Mouse (Mus musculus) heart, embryonic 16.5 days (tissue): ENCODE data around the gene Gm28048. TPM values are rescaled to one million over a fixed set of nuclear protein-coding genes. Genes with fewer than 3 reads are reported as not detected.

Source experiments
- ATAC-seq: fragments of 200-750 bp; cut with Nextera tagmentation; replicated peaks from 2 replicates; pipeline ENCODE4 v1.8.0; 2017; ENCODE audit warnings: moderate number of reproducible peaks; ENCODE audit not compliant: insufficient read depth, low FRiP score; ENCODE audit errors: extremely low read depth
- H3K27ac ChIP-seq: fragments of 300-500 bp; sonication (generic); 2 replicates; pipeline ENCODE4 v1.5.1; 2014; ENCODE audit warnings: mild to moderate bottlenecking, low read length, control low read depth, moderate library complexity
- H3K27me3 ChIP-seq: fragments of 300-500 bp; sonication (generic); 2 replicates; pipeline ENCODE4 v1.6.1; 2014; ENCODE audit warnings: low read length, mixed read lengths; ENCODE audit not compliant: control insufficient read depth, insufficient read depth
- H3K36me3 ChIP-seq: fragments of 300-500 bp; sonication (generic); 2 replicates; pipeline ENCODE4 v1.6.1; 2014; ENCODE audit not compliant: control insufficient read depth, insufficient read depth
- H3K4me1 ChIP-seq: fragments of 300-500 bp; sonication (generic); 2 replicates; pipeline ENCODE4 v1.6.1; 2014; ENCODE audit warnings: low read length, mixed read lengths; ENCODE audit not compliant: control insufficient read depth, insufficient read depth
- H3K4me2 ChIP-seq: fragments of 300-500 bp; sonication (generic); 2 replicates; pipeline ENCODE4 v1.6.1; 2014; ENCODE audit warnings: low read depth, mild to moderate bottlenecking, control low read depth, low read length
- H3K4me3 ChIP-seq: fragments of 300-500 bp; sonication (generic); 2 replicates; pipeline ENCODE4 v1.5.1; 2014; ENCODE audit warnings: mild to moderate bottlenecking, control low read depth, low read length
- H3K9ac ChIP-seq: fragments of 300-500 bp; sonication (generic); 2 replicates; pipeline ENCODE4 v1.6.1; 2014; ENCODE audit warnings: low read length, control low read depth
- H3K9me3 ChIP-seq: fragments of 300-500 bp; sonication (generic); replicated peaks from 2 replicates; pipeline ENCODE4 v1.6.1; 2016; ENCODE audit warnings: low read length; ENCODE audit not compliant: control insufficient read depth
- WGBS: fragments of 180-500 bp; shearing (Covaris S2); extraction: QIAGEN DNeasy Blood & Tissue Kit; methylation state at CpG from one replicate; pipeline ENCODE4 v1.1.7; 2014; 5-methylcytosine and 5-hydroxymethylcytosine counted together
- polyA plus RNA-seq: library from polyadenylated mRNA; unstranded; fragments of >200 nt; fragmentation: Nextera tagmentation; extraction: Ambion mirVana; gene quantifications from 2 replicates; pipeline ENCODE4 v1.2.1, GENCODE M21; 2015

Gene Gm28048
- polyA plus RNA-seq, 1 experiment from 2014 or later: 15.8 TPM

GRCm38 (mm10) chr11:22965503-22965902 is 16.4 kb downstream of the Gm28048 start:
- Histone ChIP-seq H3K27ac (no peak overlapping the region), H3K4me3 (no peak overlapping the region), H3K9me3 (peaks cover 4% of the 10 kb centered on the region; the same call in 1 of the 2 replicates), H3K4me1 (no peaks in the 10 kb centered on the region), H3K27me3 (no peaks in the 10 kb centered on the region), H3K36me3 (no peaks in the 10 kb centered on the region), H3K4me2 (no peak overlapping the region), H3K9ac (no peak overlapping the region)
- WGBS: 69% methylated on average over 4 of the region's 4 CpGs
- ATAC-seq: no peak

- no peaks in the 10 kb centered on the region for H3K4me1 ChIP-seq
- peaks cover 4% of the 10 kb centered on the region; the same call in 1 of the 2 replicates for H3K9me3 ChIP-seq
- H3K27ac ChIP-seq: no peak overlapping the region
- no peak overlapping the region for H3K4me3 ChIP-seq
- no peaks in the 10 kb centered on the region for H3K27me3 ChIP-seq
- H3K4me2 ChIP-seq: no peak overlapping the region
- H3K36me3 ChIP-seq: no peaks in the 10 kb centered on the region
- no peak for ATAC-seq
- H3K9ac ChIP-seq: no peak overlapping the region
- 73% methylated on average over 4 of the region's 4 CpGs for WGBS
Observed at GRCm38 (mm10) chr11:22964401-22964800, 17.5 kb downstream of the Gm28048 start.

GRCm38 (mm10) chr11:22962101-22962500 is 19.8 kb downstream of the Gm28048 start:
- no peak overlapping the region for H3K9ac ChIP-seq
- 88% methylated on average over 1 of the region's 1 CpGs for WGBS
- H3K9me3 ChIP-seq: peaks cover 3% of the 10 kb centered on the region; the same call in 1 of the 2 replicates
- no peak overlapping the region for H3K4me3 ChIP-seq
- no peak overlapping the region for H3K27ac ChIP-seq
- H3K27me3 ChIP-seq: no peaks in the 10 kb centered on the region
- no peaks in the 10 kb centered on the region for H3K36me3 ChIP-seq
- H3K4me1 ChIP-seq: no peaks in the 10 kb centered on the region
- no peak for ATAC-seq
- no peak overlapping the region for H3K4me2 ChIP-seq

GRCm38 (mm10) chr11:22957791-22958374 is 24.0 kb downstream of the Gm28048 start:
- 95% methylated on average over 4 of the region's 4 CpGs for WGBS
- 0 out of 2 replicates have a peak, but pooled peaks cover 4% of the 10 kb centered on the region for H3K36me3 ChIP-seq

GRCm38 (mm10) chr11:22956830-22957229 is 25.1 kb downstream of the Gm28048 start:
- Histone ChIP-seq H3K4me2 (no peak overlapping the region), H3K9ac (no peak overlapping the region), H3K27me3 (no peaks in the 10 kb centered on the region), H3K4me3 (no peak overlapping the region), H3K9me3 (no peaks in the 10 kb centered on the region), H3K27ac (no peak overlapping the region), H3K4me1 (no peaks in the 10 kb centered on the region), H3K36me3 (0 out of 2 replicates have a peak, but pooled peaks cover 4% of the 10 kb centered on the region)
- ATAC-seq: peak; percentile 75
- WGBS: 67% methylated on average over 4 of the region's 4 CpGs

More at GRCm38 (mm10) chr11:22957791-22958374, 24.0 kb downstream of the Gm28048 start:
- Histone ChIP-seq H3K27ac (no peak overlapping the region), H3K4me2 (no peak overlapping the region), H3K4me3 (no peak overlapping the region), H3K9me3 (no peaks in the 10 kb centered on the region), H3K9ac (no peak overlapping the region), H3K4me1 (no peaks in the 10 kb centered on the region), H3K27me3 (no peaks in the 10 kb centered on the region)
- ATAC-seq: no peak

- H3K4me3 ChIP-seq: no peak overlapping the region
- H3K4me1 ChIP-seq: no peaks in the 10 kb centered on the region
- H3K4me2 ChIP-seq: no peak overlapping the region
- no peak overlapping the region for H3K27ac ChIP-seq
- no peak overlapping the region for H3K9ac ChIP-seq
- H3K36me3 ChIP-seq: 0 out of 2 replicates have a peak, but pooled peaks cover 4% of the 10 kb centered on the region
- no peak for ATAC-seq
- WGBS: 91% methylated on average over 6 of the region's 6 CpGs
- no peaks in the 10 kb centered on the region for H3K9me3 ChIP-seq
- H3K27me3 ChIP-seq: no peaks in the 10 kb centered on the region
Observed at GRCm38 (mm10) chr11:22956346-22956745, 25.5 kb downstream of the Gm28048 start.

- 86% methylated on average over 7 of the region's 7 CpGs for WGBS
- Histone ChIP-seq H3K4me1 (no peaks in the 10 kb centered on the region), H3K9me3 (no peaks in the 10 kb centered on the region), H3K27me3 (no peaks in the 10 kb centered on the region), H3K4me2 (no peak overlapping the region), H3K36me3 (0 out of 2 replicates have a peak, but pooled peaks cover 4% of the 10 kb centered on the region), H3K4me3 (no peak overlapping the region), H3K27ac (no peak overlapping the region), H3K9ac (no peak overlapping the region)
- no peak for ATAC-seq
Observed at GRCm38 (mm10) chr11:22952668-22953067, 29.2 kb downstream of the Gm28048 start.

GRCm38 (mm10) chr11:22950131-22950530 is 31.8 kb downstream of the Gm28048 start:
- Histone ChIP-seq H3K4me2 (no peak overlapping the region), H3K4me3 (no peak overlapping the region), H3K27ac (no peak overlapping the region), H3K36me3 (no peaks in the 10 kb centered on the region), H3K4me1 (no peaks in the 10 kb centered on the region), H3K9ac (no peak overlapping the region), H3K9me3 (no peaks in the 10 kb centered on the region), H3K27me3 (no peaks in the 10 kb centered on the region)
- 87% methylated on average over 6 of the region's 6 CpGs for WGBS
- no peak for ATAC-seq

GRCm38 (mm10) chr11:22949101-22949500 is 32.8 kb downstream of the Gm28048 start:
- H3K4me3 ChIP-seq: no peak overlapping the region
- H3K36me3 ChIP-seq: no peaks in the 10 kb centered on the region
- H3K4me1 ChIP-seq: no peaks in the 10 kb centered on the region
- no peaks in the 10 kb centered on the region for H3K27me3 ChIP-seq
- H3K9ac ChIP-seq: no peak overlapping the region
- no peak for ATAC-seq
- no peak overlapping the region for H3K4me2 ChIP-seq
- H3K9me3 ChIP-seq: no peaks in the 10 kb centered on the region
- H3K27ac ChIP-seq: no peak overlapping the region
- WGBS: 87% methylated on average over 1 of the region's 1 CpGs
